Mouse (Mus musculus) liver, adult 2 months (tissue): ENCODE results near the gene Tmem202. TPM values are rescaled to one million over a fixed set of nuclear protein-coding genes. Genes with fewer than 3 reads are reported as not detected.

Experiments used
- DNase-seq: peaks from one replicate; pipeline ENCODE4 v3.0.0-alpha.2; 2011; ENCODE audit warnings: low read depth, low spot score; ENCODE audit errors: extremely low read depth
- H3K27ac ChIP-seq: fragments of 200-500 bp; replicated peaks from 2 replicates; pipeline ENCODE4 v1.5.1; 2012; ENCODE audit warnings: low read depth, mild to moderate bottlenecking, control low read depth, inconsistent platforms, low read length; ENCODE audit not compliant: insufficient read depth
- H3K27me3 ChIP-seq: fragments of 200-500 bp; 2 replicates; pipeline ENCODE4 v1.6.1; 2012; ENCODE audit warnings: mild to moderate bottlenecking, moderate library complexity, low read length, inconsistent platforms; ENCODE audit not compliant: control insufficient read depth, insufficient read depth
- H3K36me3 ChIP-seq: fragments of 200-500 bp; 2 replicates; pipeline ENCODE4 v1.6.1; 2012; ENCODE audit warnings: low read length, inconsistent platforms; ENCODE audit not compliant: control insufficient read depth, insufficient read depth
- H3K4me1 ChIP-seq: fragments of 200-500 bp; 2 replicates; pipeline ENCODE4 v1.6.1; 2011; ENCODE audit warnings: low read length; ENCODE audit not compliant: control insufficient read depth, insufficient read depth
- H3K4me3 ChIP-seq: fragments of 200-500 bp; 2 replicates; pipeline ENCODE4 v1.5.1; 2011; ENCODE audit warnings: low read depth, mild to moderate bottlenecking, control low read depth, low read length, moderate library complexity; ENCODE audit not compliant: insufficient read depth
- H3K79me2 ChIP-seq: fragments of 200-500 bp; 2 replicates; pipeline ENCODE4 v1.6.1; 2012; ENCODE audit warnings: inconsistent platforms, mild to moderate bottlenecking, low read length, moderate library complexity; ENCODE audit not compliant: control insufficient read depth, insufficient read depth
- H3K9ac ChIP-seq: fragments of 200-500 bp; 2 replicates; pipeline ENCODE4 v1.6.1; 2012; ENCODE audit warnings: low read depth, mild to moderate bottlenecking, control low read depth, inconsistent platforms, low read length
- CTCF ChIP-seq: fragments of 200-500 bp; IDR thresholded peaks from 2 replicates; pipeline ENCODE4 v1.5.1; 2011; ENCODE audit warnings: low read depth, low read length, control low read depth
- POLR2A ChIP-seq: fragments of 200-500 bp; IDR thresholded peaks from 2 replicates; pipeline ENCODE4 v1.6.1; 2011; ENCODE audit warnings: low read length, control low read depth; ENCODE audit not compliant: insufficient read depth; ENCODE audit errors: extremely low read depth
- WGBS: fragments of 180-500 bp; shearing (Covaris S2); methylation state at CpG from one replicate; pipeline ENCODE4 v1.1.7; 2018; 5-methylcytosine and 5-hydroxymethylcytosine counted together
- polyA plus RNA-seq: library from polyadenylated mRNA; depleted of rRNA; stranded (reverse); fragments of >200 nt; gene quantifications from 2 replicates; pipeline ENCODE4 v1.2.3, GENCODE M21; 2012
- total RNA-seq: library from RNA; depleted of rRNA; stranded (reverse); fragments of >200 nt; gene quantifications from 2 replicates; pipeline ENCODE4 v1.2.3, GENCODE M21; 2014

The Tmem202 gene
- total and polyA plus RNA-seq, 2 experiments = 0.18 TPM; not detected in 1

- peaks cover 9% of the 10 kb centered on the region for H3K36me3 ChIP-seq
- DNase-seq = no peak
- WGBS = 94% methylated on average over 5 of the region's 5 CpGs
- H3K4me3 ChIP-seq = no peak overlapping the region
- TF ChIP-seq POLR2A (no peak), CTCF (no peak)
- H3K4me1 ChIP-seq = peaks cover 9% of the 10 kb centered on the region; the same call in 1 of the 2 replicates
- H3K79me2 ChIP-seq = no peaks in the 10 kb centered on the region
- H3K27ac ChIP-seq = no peak overlapping the region
- no peak overlapping the region for H3K9ac ChIP-seq
- H3K27me3 ChIP-seq = no peaks in the 10 kb centered on the region
Observed at GRCm38 (mm10) chr9:59552610-59553009, 13.0 kb upstream of the Tmem202 start.

DNA sequence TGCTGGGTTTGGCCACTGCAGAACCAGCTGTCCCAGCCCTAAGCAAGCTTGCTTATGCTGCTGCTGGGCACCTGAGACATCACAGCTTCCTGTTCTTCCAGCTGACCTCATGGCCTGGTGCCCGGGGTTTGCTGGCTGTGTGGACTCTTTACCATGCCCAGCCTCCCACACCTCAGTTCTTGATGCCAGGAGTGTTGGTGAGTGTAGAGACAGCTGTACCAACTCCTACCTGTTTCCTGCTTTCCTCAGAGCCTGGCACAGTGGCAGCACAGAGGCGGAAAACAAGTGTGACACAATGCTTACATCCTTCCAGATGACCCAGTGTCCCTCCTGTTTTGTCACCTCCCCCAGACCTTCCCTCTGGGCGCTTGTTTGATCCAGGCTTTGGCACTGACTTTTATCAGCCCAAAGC, 12.0 kb upstream of the Tmem202 start:
- peaks cover 6% of the 10 kb centered on the region; the same call in 1 of the 2 replicates for H3K79me2 ChIP-seq
- H3K27ac ChIP-seq = no peak overlapping the region
- 13% methylated on average over 3 of the region's 3 CpGs for WGBS
- H3K4me1 ChIP-seq = peaks cover 9% of the 10 kb centered on the region; the same call in 1 of the 2 replicates
- H3K36me3 ChIP-seq = peaks cover 2% of the 10 kb centered on the region; the same call in 1 of the 2 replicates
- peak; percentile 93 for DNase-seq
- no peaks in the 10 kb centered on the region for H3K27me3 ChIP-seq
- TF ChIP-seq POLR2A = no peak
- no peak for TF ChIP-seq CTCF
- no peak overlapping the region for H3K9ac ChIP-seq
- no peak overlapping the region for H3K4me3 ChIP-seq

- Histone ChIP-seq H3K9ac (no peak overlapping the region), H3K4me3 (no peak overlapping the region), H3K4me1 (peaks cover 9% of the 10 kb centered on the region; the same call in 1 of the 2 replicates), H3K79me2 (peaks cover 8% of the 10 kb centered on the region; the same call in 1 of the 2 replicates), H3K27ac (no peak overlapping the region), H3K27me3 (no peaks in the 10 kb centered on the region), H3K36me3 (no peaks in the 10 kb centered on the region)
- WGBS = 76% methylated on average over 5 of the region's 5 CpGs
- DNase-seq = peak; percentile 28
- TF ChIP-seq CTCF = no peak
Observed at GRCm38 (mm10) chr9:59551017-59551416, 11.4 kb upstream of the Tmem202 start.

DNA sequence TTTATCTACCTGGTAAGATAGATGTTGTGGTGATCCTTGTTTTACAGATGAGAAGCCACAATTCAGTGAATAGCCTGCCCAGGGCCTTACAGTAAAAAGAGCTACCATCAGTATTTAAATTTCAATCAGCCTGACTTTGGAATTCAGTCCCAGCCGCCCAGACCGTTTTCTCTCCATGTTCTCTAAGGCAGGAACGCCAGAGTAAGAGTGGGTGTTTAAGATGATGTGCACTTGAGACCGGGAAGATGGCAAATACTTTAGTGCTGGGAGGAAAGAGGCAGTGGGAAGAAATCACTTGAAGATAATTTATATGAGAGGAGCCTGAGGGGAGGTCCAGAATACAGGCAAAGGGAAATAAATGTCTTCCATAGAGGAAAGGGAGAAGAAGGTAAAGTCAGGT, 10.4 kb upstream of the Tmem202 start:
- Histone ChIP-seq H3K27ac (no peak overlapping the region), H3K36me3 (no peaks in the 10 kb centered on the region), H3K9ac (no peak overlapping the region), H3K4me3 (no peak overlapping the region), H3K79me2 (peaks cover 8% of the 10 kb centered on the region; the same call in 1 of the 2 replicates), H3K27me3 (no peaks in the 10 kb centered on the region), H3K4me1 (peaks cover 9% of the 10 kb centered on the region; the same call in 1 of the 2 replicates)
- no peak for DNase-seq
- no peak for TF ChIP-seq POLR2A
- TF ChIP-seq CTCF = no peak
- WGBS = 91% methylated on average over 4 of the region's 4 CpGs

- no peak overlapping the region for H3K27ac ChIP-seq
- 90% methylated on average over 2 of the region's 2 CpGs for WGBS
- peaks cover 9% of the 10 kb centered on the region; the same call in 1 of the 2 replicates for H3K4me1 ChIP-seq
- TF ChIP-seq CTCF (no peak), POLR2A (no peak)
- peaks cover 8% of the 10 kb centered on the region; the same call in 1 of the 2 replicates for H3K79me2 ChIP-seq
- no peak for DNase-seq
- no peaks in the 10 kb centered on the region for H3K27me3 ChIP-seq
- no peak overlapping the region for H3K4me3 ChIP-seq
- H3K36me3 ChIP-seq = no peaks in the 10 kb centered on the region
- no peak overlapping the region for H3K9ac ChIP-seq
Observed at GRCm38 (mm10) chr9:59548961-59549487, 9.4 kb upstream of the Tmem202 start.

DNA sequence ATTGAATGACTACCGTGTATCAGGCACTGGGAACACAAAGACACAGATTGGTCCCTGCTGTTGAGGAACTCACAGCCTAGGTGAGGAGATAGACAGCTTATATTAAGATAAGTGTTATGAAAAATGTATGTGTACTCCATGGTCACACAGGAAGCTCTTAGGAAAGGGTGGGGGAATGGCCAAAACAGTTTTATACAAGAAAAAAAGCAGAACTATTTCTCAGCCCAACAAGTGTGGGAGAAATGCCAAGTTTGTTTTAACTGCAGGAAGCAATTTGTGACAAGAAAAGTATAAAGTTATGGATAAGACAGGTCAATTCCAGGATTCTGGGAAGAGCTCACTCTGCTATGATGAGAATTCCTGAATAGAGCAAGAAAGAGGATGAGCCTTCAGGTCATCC, 8.2 kb upstream of the Tmem202 start:
- Histone ChIP-seq H3K9ac (no peak overlapping the region), H3K4me3 (no peak overlapping the region), H3K36me3 (no peaks in the 10 kb centered on the region), H3K27me3 (no peaks in the 10 kb centered on the region), H3K4me1 (peaks cover 11% of the 10 kb centered on the region; the same call in 1 of the 2 replicates), H3K27ac (no peak overlapping the region), H3K79me2 (peaks cover 8% of the 10 kb centered on the region; the same call in 1 of the 2 replicates)
- TF ChIP-seq POLR2A (no peak), CTCF (no peak)
- 80% methylated on average over 1 of the region's 1 CpGs for WGBS
- no peak for DNase-seq
